Comparison of ENCODE assay signal across 14 mouse cellular contexts in the genomic region with DNA sequence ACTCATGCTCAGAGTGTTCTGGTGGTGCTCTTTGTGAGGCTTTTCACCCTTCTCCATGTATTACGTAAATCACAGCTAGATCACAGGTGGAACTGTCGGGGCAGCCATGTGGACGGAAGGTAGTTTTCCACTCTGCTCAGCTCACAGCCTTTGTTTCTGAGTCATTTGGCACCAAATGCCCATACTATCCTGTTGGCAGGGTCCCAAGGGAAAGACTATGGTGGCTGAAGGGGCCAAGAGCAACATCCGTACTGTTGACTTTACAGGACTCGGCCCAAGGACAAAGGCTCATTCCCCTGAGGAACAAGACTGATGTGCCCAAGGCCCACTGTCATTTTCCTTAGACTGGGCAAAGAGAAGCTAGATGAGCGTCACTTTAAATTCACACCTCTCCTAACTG. TPM values are rescaled to one million over a fixed set of nuclear protein-coding genes. Genes with fewer than 3 reads are reported as not detected.
DNase-seq lines count a peak whose midpoint lies in the region; ATAC-seq and TF ChIP-seq lines count a peak whose summit lies in the region.
"Had no signal": no experiment of that assay in that cellular context is flagged by ENCODE, and none has a peak within 500 bp of the region (broad histone marks: within the 10 kb centered on the region; RNA-seq: fewer than 3 reads in every experiment).

No protein-coding gene starts in this region.

- H3K9me3 ChIP-seq in embryonic facial prominence, embryonic 14.5 days (ENCODE audit: control insufficient read depth, low read length): no peaks in the 10 kb centered on the region
- 0 out of 2 replicates have a peak, but pooled peaks cover 3% of the 10 kb centered on the region for H3K9me3 ChIP-seq in embryonic facial prominence, embryonic 10.5 days
- no peaks in the 10 kb centered on the region for H3K9me3 ChIP-seq in heart, embryonic 13.5 days
- H3K9me3 ChIP-seq in lung, embryonic 14.5 days (ENCODE audit: low read depth, low read length): no peaks in the 10 kb centered on the region
- H3K9me3 ChIP-seq: embryonic facial prominence, embryonic 12.5 days; stomach, embryonic 15.5 days had no signal

- no peak for ATAC-seq in embryonic facial prominence, embryonic 14.5 days (ENCODE audit: low read depth)
- ATAC-seq in heart, embryonic 13.5 days (ENCODE audit: extremely low read depth, insufficient number of reproducible peaks, low FRiP score, low TSS enrichment): no peak
- ATAC-seq in lung, embryonic 14.5 days (ENCODE audit: insufficient read depth): no peak
- ATAC-seq: forebrain, embryonic 16.5 days; intestine, embryonic 16.5 days had no signal

- H3K27me3 ChIP-seq in embryonic facial prominence, embryonic 14.5 days (replicated peaks; ENCODE audit: control insufficient read depth, insufficient read depth, low read length): no peaks in the 10 kb centered on the region
- no peaks in the 10 kb centered on the region for H3K27me3 ChIP-seq in embryonic facial prominence, embryonic 10.5 days (replicated peaks; ENCODE audit: low read depth, poor library complexity, severe bottlenecking)
- no peaks in the 10 kb centered on the region for H3K27me3 ChIP-seq in heart, embryonic 13.5 days (replicated peaks)
- no peaks in the 10 kb centered on the region for H3K27me3 ChIP-seq in lung, embryonic 14.5 days (ENCODE audit: insufficient read depth, low read length)
- H3K27me3 ChIP-seq: CH12.LX; embryonic facial prominence, embryonic 12.5 days; stomach, embryonic 15.5 days had no signal

- H3K36me3 ChIP-seq in embryonic facial prominence, embryonic 14.5 days (ENCODE audit: control insufficient read depth, insufficient read depth, low read length): no peaks in the 10 kb centered on the region
- no peaks in the 10 kb centered on the region for H3K36me3 ChIP-seq in embryonic facial prominence, embryonic 10.5 days (replicated peaks)
- H3K36me3 ChIP-seq in heart, embryonic 13.5 days: no peaks in the 10 kb centered on the region
- H3K36me3 ChIP-seq in lung, embryonic 14.5 days (ENCODE audit: insufficient read depth): no peaks in the 10 kb centered on the region
- H3K36me3 ChIP-seq: embryonic facial prominence, embryonic 12.5 days; stomach, embryonic 15.5 days had no signal

- no peak for TF ChIP-seq CTCF in lung, embryonic 14.5 days (IDR thresholded peaks at IDR 0.05; ENCODE audit: low read depth)

- no peaks in the 10 kb centered on the region for H3K4me1 ChIP-seq in embryonic facial prominence, embryonic 14.5 days (ENCODE audit: control insufficient read depth, insufficient read depth, low read length)
- no peaks in the 10 kb centered on the region; the same call in 1 of the 2 replicates for H3K4me1 ChIP-seq in embryonic facial prominence, embryonic 10.5 days
- peaks cover 16% of the 10 kb centered on the region for H3K4me1 ChIP-seq in heart, embryonic 13.5 days
- no peaks in the 10 kb centered on the region for H3K4me1 ChIP-seq in lung, embryonic 14.5 days (ENCODE audit: insufficient read depth)
- H3K4me1 ChIP-seq: embryonic facial prominence, embryonic 12.5 days had no signal

- no peak overlapping the region for H3K27ac ChIP-seq in embryonic facial prominence, embryonic 14.5 days (replicated peaks; ENCODE audit: low read depth, low read length)
- no peak overlapping the region for H3K27ac ChIP-seq in embryonic facial prominence, embryonic 10.5 days (replicated peaks)
- H3K27ac ChIP-seq in heart, embryonic 13.5 days (replicated peaks): peak overlapping the region; percentile 50; the same call in 1 of the 2 replicates
- H3K27ac ChIP-seq in lung, embryonic 14.5 days (ENCODE audit: low read depth): no peak overlapping the region
- H3K27ac ChIP-seq: embryonic facial prominence, embryonic 12.5 days; heart, adult 2 months; stomach, embryonic 15.5 days had no signal

- WGBS in embryonic facial prominence, embryonic 14.5 days: 81% methylated on average over 6 of the region's 6 CpGs
- 90% methylated on average over 6 of the region's 6 CpGs for WGBS in embryonic facial prominence, embryonic 10.5 days
- 56% methylated on average over 6 of the region's 6 CpGs for WGBS in heart, embryonic 13.5 days
- WGBS in lung, embryonic 14.5 days: 73% methylated on average over 6 of the region's 6 CpGs

- H3K9ac ChIP-seq in embryonic facial prominence, embryonic 14.5 days (ENCODE audit: low read depth, low read length): no peak overlapping the region
- no peak overlapping the region for H3K9ac ChIP-seq in heart, embryonic 13.5 days
- no peak overlapping the region for H3K9ac ChIP-seq in lung, embryonic 14.5 days
- H3K9ac ChIP-seq: embryonic facial prominence, embryonic 12.5 days; stomach, embryonic 15.5 days had no signal

- no peak overlapping the region for H3K4me3 ChIP-seq in embryonic facial prominence, embryonic 14.5 days (ENCODE audit: low read depth, low read length)
- no peak overlapping the region for H3K4me3 ChIP-seq in embryonic facial prominence, embryonic 10.5 days
- no peak overlapping the region for H3K4me3 ChIP-seq in heart, embryonic 13.5 days
- no peak overlapping the region for H3K4me3 ChIP-seq in lung, embryonic 14.5 days (ENCODE audit: low read depth, low read length)
- H3K4me3 ChIP-seq: embryonic facial prominence, embryonic 12.5 days; heart, adult 2 months; stomach, embryonic 15.5 days had no signal

- peak; percentile 14 for DNase-seq in embryonic facial prominence, embryonic 14.5 days (ENCODE audit: low spot score)
- no peak for DNase-seq in embryonic facial prominence, embryonic 10.5 days (ENCODE audit: low spot score)
- peak; percentile 18 for DNase-seq in adipocyte (ENCODE audit: low spot score)
- DNase-seq in lung, embryonic 14.5 days: peak; percentile 21
- no peak for DNase-seq in layer of hippocampus, adult 18-20 months (ENCODE audit: low spot score in 2 of 2)
- DNase-seq in right cerebral cortex, postnatal 14 days: no peak
- DNase-seq in gastrocnemius, postnatal 25 days: no peak

- H3K4me2 ChIP-seq in embryonic facial prominence, embryonic 14.5 days (ENCODE audit: low read depth, low read length): no peak overlapping the region
- no peak overlapping the region for H3K4me2 ChIP-seq in heart, embryonic 13.5 days
- H3K4me2 ChIP-seq in lung, embryonic 14.5 days: no peak overlapping the region
- H3K4me2 ChIP-seq: embryonic facial prominence, embryonic 12.5 days; stomach, embryonic 15.5 days had no signal

RNA-seq across cellular contexts. Expression of a gene that starts 30.0 kb away (rescaled TPM):
- polyA plus RNA-seq in embryonic facial prominence, embryonic 14.5 days (2014; fragmentation: Nextera tagmentation; extraction: Ambion mirVana): 19.9 and 20.2 TPM in 2 replicates
- 13.6 and 14.8 TPM in 2 replicates for polyA plus RNA-seq in embryonic facial prominence, embryonic 10.5 days (2016; fragmentation: Nextera tagmentation; extraction: Ambion mirVana)
- polyA plus RNA-seq in heart, embryonic 13.5 days (2015; fragmentation: Nextera tagmentation; extraction: Ambion mirVana): 7.1 TPM in 2 replicates
- 18.2 and 21.3 TPM in 2 replicates for polyA plus RNA-seq in lung, embryonic 14.5 days (2014; fragmentation: Nextera tagmentation; extraction: Ambion mirVana)
- total RNA-seq in layer of hippocampus, adult 18-20 months (2021): 100 to 1,000 TPM; 289 to 304 TPM
- total RNA-seq in gastrocnemius, postnatal 25 days (2021): 10 to 100 TPM; 15.1 to 21.8 TPM
- total RNA-seq: CH12.LX had no signal

Comparison
In these comparisons a context has a peak if more than half of its experiments do, and no peak if none do; other contexts are left out.
1. DNase-seq: peak in embryonic facial prominence, embryonic 14.5 days (single experiment), adipocyte (single experiment) and lung, embryonic 14.5 days (single experiment); none in embryonic facial prominence, embryonic 10.5 days (single experiment), layer of hippocampus, adult 18-20 months (0 of 2), right cerebral cortex, postnatal 14 days (single experiment) and gastrocnemius, postnatal 25 days (single experiment).